Mouse (Mus musculus) heart, embryonic 15.5 days (tissue): ENCODE data around the gene Ctu2. TPM values are rescaled to one million over a fixed set of nuclear protein-coding genes. Genes with fewer than 3 reads are reported as not detected.
A peak's percentile ranks its signal among the peaks of the same experiment; 100 is the strongest.

Source experiments
- ATAC-seq: fragments of 200-750 bp; cut with Nextera tagmentation; replicated peaks from 2 replicates; pipeline ENCODE4 v1.8.0; 2017; ENCODE audit warnings: low read depth, moderate TSS enrichment; ENCODE audit not compliant: insufficient number of reproducible peaks, insufficient read depth, low FRiP score
- H3K27ac ChIP-seq: fragments of 300-500 bp; sonication (generic); 2 replicates; pipeline ENCODE4 v1.5.1; 2015; ENCODE audit warnings: mild to moderate bottlenecking, inconsistent platforms
- H3K27me3 ChIP-seq: fragments of 300-500 bp; sonication (generic); 2 replicates; pipeline ENCODE4 v1.6.1; 2015; ENCODE audit warnings: inconsistent platforms
- H3K36me3 ChIP-seq: fragments of 300-500 bp; sonication (generic); 2 replicates; pipeline ENCODE4 v1.6.1; 2015; ENCODE audit warnings: mild to moderate bottlenecking, inconsistent platforms
- H3K4me1 ChIP-seq: fragments of 300-500 bp; sonication (generic); replicated peaks from 2 replicates; pipeline ENCODE4 v1.6.1; 2015; ENCODE audit warnings: inconsistent platforms
- H3K4me2 ChIP-seq: fragments of 300-500 bp; sonication (generic); 2 replicates; pipeline ENCODE4 v1.6.1; 2015; ENCODE audit warnings: inconsistent platforms, mild to moderate bottlenecking, moderate library complexity
- H3K4me3 ChIP-seq: fragments of 300-500 bp; sonication (generic); 2 replicates; pipeline ENCODE4 v1.5.1; 2015; ENCODE audit warnings: mild to moderate bottlenecking, inconsistent platforms
- H3K9ac ChIP-seq: fragments of 300-500 bp; sonication (generic); 2 replicates; pipeline ENCODE4 v1.6.1; 2015; ENCODE audit warnings: mild to moderate bottlenecking, inconsistent platforms
- H3K9me3 ChIP-seq: fragments of 300-500 bp; sonication (generic); replicated peaks from 2 replicates; pipeline ENCODE4 v1.6.1; 2016; ENCODE audit warnings: inconsistent platforms
- WGBS: fragments of 180-500 bp; shearing (Covaris S2); methylation state at CpG from one replicate; pipeline ENCODE4 v1.1.7; 2015; ENCODE audit warnings: mixed read lengths; 5-methylcytosine and 5-hydroxymethylcytosine counted together
- polyA plus RNA-seq: library from polyadenylated mRNA; unstranded; fragments of >200 nt; fragmentation: Nextera tagmentation; extraction: Ambion mirVana; gene quantifications from 2 replicates; pipeline ENCODE4 v1.2.1, GENCODE M21; 2015

Ctu2 gene
- polyA plus RNA-seq, 1 experiment from 2014 or later: 23.0 TPM

- H3K36me3 ChIP-seq: peaks cover 14% of the 10 kb centered on the region; the same call in 1 of the 2 replicates
Observed at GRCm38 (mm10) chr8:122436146-122436545, 39.8 kb upstream of the Ctu2 start.

GRCm38 (mm10) chr8:122436586-122437125 lies 39.3 kb upstream of the Ctu2 start:
- no peaks in the 10 kb centered on the region for H3K27me3 ChIP-seq
- ATAC-seq: no peak

More at GRCm38 (mm10) chr8:122436146-122436545, 39.8 kb upstream of the Ctu2 start:
- H3K9me3 ChIP-seq: no peaks in the 10 kb centered on the region
- H3K27ac ChIP-seq: no peak overlapping the region
- no peak overlapping the region for H3K4me2 ChIP-seq
- peaks cover 27% of the 10 kb centered on the region for H3K4me1 ChIP-seq
- no peak overlapping the region for H3K4me3 ChIP-seq
- ATAC-seq: no peak
- WGBS: 88% methylated on average over 9 of the region's 9 CpGs
- H3K9ac ChIP-seq: no peak overlapping the region
- H3K27me3 ChIP-seq: no peaks in the 10 kb centered on the region

DNA sequence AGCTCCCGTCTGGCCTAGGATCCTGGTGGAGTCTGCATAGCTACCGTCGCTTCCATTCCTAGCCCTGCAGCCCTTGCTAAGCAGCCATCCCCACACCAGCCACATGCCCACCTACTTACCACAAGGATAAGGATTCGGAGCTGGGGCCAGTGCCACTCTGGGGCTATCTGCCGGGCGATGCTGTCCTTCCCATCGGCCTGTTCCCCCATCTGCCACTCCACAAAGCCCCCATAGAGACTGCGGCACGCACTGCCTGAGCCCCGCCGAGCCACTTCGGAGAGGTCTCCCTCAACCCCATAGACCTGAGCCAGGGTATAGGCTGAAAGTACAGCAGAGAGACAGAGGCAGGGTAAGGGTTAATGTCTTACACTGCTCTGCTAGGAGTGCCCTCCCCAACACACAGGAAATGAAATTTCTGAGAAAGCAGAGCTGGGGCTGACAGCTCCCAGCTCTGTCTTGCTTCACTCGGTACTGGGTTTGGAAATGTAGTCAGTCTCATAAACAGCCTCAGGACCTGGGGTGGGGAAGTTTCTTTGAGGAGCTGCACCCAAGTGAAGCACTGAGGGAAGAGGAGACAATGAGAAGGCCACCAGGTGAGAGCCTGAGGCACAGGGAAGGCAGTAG lies 38.1 kb upstream of the Ctu2 start:
- H3K4me3 ChIP-seq: no peak overlapping the region

More at GRCm38 (mm10) chr8:122436586-122437125, 39.3 kb upstream of the Ctu2 start:
- WGBS: 77% methylated on average over 20 of the region's 20 CpGs
- no peak overlapping the region for H3K27ac ChIP-seq
- peaks cover 22% of the 10 kb centered on the region for H3K4me1 ChIP-seq
- no peaks in the 10 kb centered on the region for H3K9me3 ChIP-seq
- H3K9ac ChIP-seq: no peak overlapping the region
- no peak overlapping the region for H3K4me3 ChIP-seq
- H3K36me3 ChIP-seq: peaks cover 14% of the 10 kb centered on the region; the same call in 1 of the 2 replicates
- no peak overlapping the region for H3K4me2 ChIP-seq

DNA sequence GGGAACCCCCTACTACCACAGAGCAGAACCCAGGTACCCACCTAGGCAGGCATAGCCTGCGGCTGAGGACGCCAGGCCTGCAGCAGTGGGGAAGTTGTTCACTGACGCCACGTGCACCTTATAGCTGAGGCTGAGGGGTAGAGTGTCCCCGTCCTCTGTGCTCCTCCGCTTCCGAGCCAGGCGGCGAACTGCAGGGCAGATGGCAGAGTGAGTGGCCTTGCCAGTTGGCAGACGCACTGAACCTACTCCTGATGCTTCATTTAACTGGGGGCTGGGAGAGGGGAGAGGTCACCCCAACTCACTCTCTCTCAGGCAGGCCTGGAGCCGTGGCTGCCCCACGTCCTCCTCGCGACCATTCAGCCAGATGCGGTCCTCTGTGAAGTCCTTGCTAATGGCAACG lies 36.6 kb upstream of the Ctu2 start:
- no peak for ATAC-seq
- H3K4me3 ChIP-seq: no peak overlapping the region
- H3K4me2 ChIP-seq: no peak overlapping the region
- peaks cover 14% of the 10 kb centered on the region; the same call in 1 of the 2 replicates for H3K36me3 ChIP-seq
- H3K27me3 ChIP-seq: no peaks in the 10 kb centered on the region
- 92% methylated on average over 16 of the region's 16 CpGs for WGBS
- no peaks in the 10 kb centered on the region for H3K9me3 ChIP-seq
- H3K9ac ChIP-seq: no peak overlapping the region
- H3K27ac ChIP-seq: no peak overlapping the region
- peaks cover 13% of the 10 kb centered on the region for H3K4me1 ChIP-seq

More for the DNA sequence above, 38.1 kb upstream of the Ctu2 start:
- Histone ChIP-seq H3K36me3 (peaks cover 14% of the 10 kb centered on the region; the same call in 1 of the 2 replicates), H3K27me3 (no peaks in the 10 kb centered on the region), H3K9me3 (no peaks in the 10 kb centered on the region), H3K27ac (peak overlapping the region; percentile 64; the same call in 1 of the 2 replicates), H3K9ac (no peak overlapping the region), H3K4me2 (peak overlapping the region; percentile 10; the same call in 1 of the 2 replicates), H3K4me1 (peaks cover 17% of the 10 kb centered on the region)
- ATAC-seq: no peak
- WGBS: 88% methylated on average over 13 of the region's 13 CpGs

DNA sequence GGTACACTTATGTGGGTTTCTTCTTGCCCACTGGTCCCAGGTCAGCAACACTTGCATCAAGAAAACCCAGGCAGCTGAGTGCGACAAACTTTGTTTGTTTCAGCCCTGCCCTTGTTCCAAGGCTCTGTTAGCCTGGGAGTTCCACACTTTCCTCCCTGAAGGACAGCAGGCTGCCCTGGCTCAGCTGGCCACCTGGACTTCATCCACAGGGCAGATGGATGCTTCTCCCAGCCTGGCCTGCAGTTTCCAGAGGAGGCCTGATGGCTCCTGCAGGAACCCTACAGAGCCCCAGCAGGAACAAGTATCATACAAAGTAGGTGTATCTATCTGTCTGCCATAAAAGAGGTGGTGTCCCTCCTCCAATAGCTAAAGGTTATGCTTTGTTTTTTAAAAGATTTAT lies 34.6 kb upstream of the Ctu2 start:
- no peak overlapping the region for H3K4me2 ChIP-seq
- H3K4me1 ChIP-seq: peaks cover 32% of the 10 kb centered on the region
- H3K9me3 ChIP-seq: no peaks in the 10 kb centered on the region
- 91% methylated on average over 1 of the region's 1 CpGs for WGBS
- no peak overlapping the region for H3K9ac ChIP-seq
- H3K27me3 ChIP-seq: no peaks in the 10 kb centered on the region
- no peak overlapping the region for H3K27ac ChIP-seq
- no peak for ATAC-seq
- H3K36me3 ChIP-seq: 0 out of 2 replicates have a peak, but pooled peaks cover 1% of the 10 kb centered on the region
- no peak overlapping the region for H3K4me3 ChIP-seq

DNA sequence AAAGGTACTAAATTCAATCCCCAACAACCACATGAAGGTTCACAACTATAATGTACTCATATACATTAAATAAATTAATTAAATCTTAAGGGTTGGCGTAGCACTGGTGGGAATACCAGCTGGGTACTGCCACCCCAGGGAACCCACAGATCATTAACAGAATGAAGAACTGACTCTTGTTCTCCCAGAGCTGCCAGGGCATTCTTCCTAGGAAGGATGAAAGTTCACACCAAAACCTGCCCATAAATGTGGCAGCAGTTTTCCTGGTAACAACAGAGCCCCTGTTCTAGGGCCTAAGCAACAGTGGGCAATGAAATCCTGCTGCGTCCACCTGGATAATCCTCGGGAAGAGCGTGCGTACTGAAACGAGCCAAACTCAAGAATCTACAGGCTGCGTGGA lies 33.6 kb upstream of the Ctu2 start:
- Histone ChIP-seq H3K9me3 (no peaks in the 10 kb centered on the region), H3K4me3 (peak overlapping the region; percentile 74), H3K4me2 (peak overlapping the region; percentile 98), H3K4me1 (peaks cover 32% of the 10 kb centered on the region), H3K36me3 (no peaks in the 10 kb centered on the region), H3K27me3 (no peaks in the 10 kb centered on the region), H3K27ac (no peak overlapping the region), H3K9ac (peak overlapping the region; percentile 74)
- no peak for ATAC-seq
- WGBS: 27% methylated on average over 7 of the region's 7 CpGs

GRCm38 (mm10) chr8:122442781-122443180 lies 33.2 kb upstream of the Ctu2 start:
- H3K4me2 ChIP-seq: peak overlapping the region; percentile 98
- H3K27ac ChIP-seq: peak overlapping the region; percentile 68
- H3K4me3 ChIP-seq: peak overlapping the region; percentile 74
- ATAC-seq: no peak
- H3K27me3 ChIP-seq: no peaks in the 10 kb centered on the region
- H3K9ac ChIP-seq: peak overlapping the region; percentile 74
- H3K36me3 ChIP-seq: no peaks in the 10 kb centered on the region
- peaks cover 32% of the 10 kb centered on the region for H3K4me1 ChIP-seq
- WGBS: under 1% methylated on average over 12 of the region's 12 CpGs
- H3K9me3 ChIP-seq: no peaks in the 10 kb centered on the region

DNA sequence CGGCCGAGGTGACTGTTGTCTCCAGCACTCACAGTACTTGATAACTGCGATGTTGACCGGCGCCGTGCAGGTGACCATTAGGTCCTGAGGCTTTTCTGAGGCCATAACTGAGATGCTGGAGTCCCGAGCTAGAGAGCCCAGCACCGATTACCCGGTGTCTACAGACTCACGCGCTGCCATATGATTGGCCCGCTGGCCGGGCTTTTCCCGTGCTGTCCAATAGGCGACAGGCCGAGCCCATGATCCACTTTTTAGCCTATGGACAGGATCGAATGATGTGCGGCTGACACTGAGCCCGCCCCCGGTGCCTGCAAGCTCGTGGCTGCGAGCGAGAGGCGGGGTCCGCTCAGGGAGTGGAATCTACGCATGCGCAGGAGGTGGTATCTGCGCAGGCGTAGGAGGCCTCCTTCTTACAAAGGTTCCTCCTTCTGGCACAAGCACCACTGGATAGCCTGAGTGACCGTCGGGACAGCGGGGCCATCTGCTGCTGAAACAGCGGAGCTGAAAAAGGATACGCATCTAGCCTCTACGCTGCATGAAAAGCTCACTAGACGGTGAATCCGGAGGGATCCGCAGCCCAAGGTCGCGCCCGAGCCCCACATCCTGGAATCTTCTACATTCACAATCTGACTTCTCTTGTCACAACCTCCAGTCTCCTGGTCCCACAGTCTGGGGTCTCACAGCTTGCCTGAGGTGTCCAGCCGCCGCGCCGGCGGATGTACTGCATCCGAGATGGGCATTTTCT lies 32.5 kb upstream of the Ctu2 start, which contains the start of gene Mvd:
Gene Mvd (minus strand): TSS at position 161 of the 745 bp plus-strand sequence.
- Histone ChIP-seq H3K9ac (peak within 1 kb of the TSS; percentile 74), H3K4me1 (peaks cover 28% of the 10 kb centered on the region), H3K4me2 (peak within 1 kb of the TSS; percentile 98), H3K9me3 (no peaks in the 10 kb centered on the region), H3K27me3 (no peaks in the 10 kb centered on the region), H3K36me3 (no peaks in the 10 kb centered on the region), H3K27ac (peak within 1 kb of the TSS; percentile 97), H3K4me3 (peak within 1 kb of the TSS; percentile 74)
- under 1% methylated on average over 47 of the region's 47 CpGs for WGBS
- peak; percentile 96 for ATAC-seq

DNA sequence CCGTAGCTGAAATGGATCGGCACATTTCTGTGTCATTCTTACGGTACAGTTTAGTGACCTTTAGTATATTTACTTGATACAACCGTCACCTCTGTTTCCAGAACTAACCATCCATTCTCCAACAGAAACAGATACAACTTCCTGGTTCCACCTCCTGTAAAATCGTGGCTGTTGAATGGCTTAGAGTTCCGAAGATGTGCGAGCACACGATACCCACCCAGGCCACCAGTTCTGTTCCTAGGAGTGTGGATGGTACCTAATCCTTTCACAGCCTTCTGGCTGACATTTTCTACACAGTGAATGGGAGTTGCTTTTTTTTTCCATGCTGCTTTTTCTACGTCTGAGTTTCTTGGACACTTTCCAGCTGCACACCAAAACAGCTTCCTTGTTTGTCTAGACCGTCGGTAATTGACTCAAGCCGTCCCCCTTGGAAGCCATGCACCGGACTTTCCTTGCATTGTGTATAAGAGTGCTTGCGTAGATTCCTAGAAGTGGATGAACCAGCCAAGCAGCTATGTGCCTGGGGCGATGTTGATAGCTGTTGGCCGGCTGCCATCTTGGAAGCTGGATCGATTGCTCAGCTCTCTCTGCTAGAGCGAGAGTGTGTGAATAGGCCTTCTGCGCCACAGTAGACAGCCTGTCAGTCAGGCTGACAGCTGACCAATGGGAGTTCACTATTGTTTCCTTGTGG lies 31.7 kb upstream of the Ctu2 start:
- Histone ChIP-seq H3K27ac (peak overlapping the region; percentile 97), H3K4me2 (peak overlapping the region; percentile 98), H3K36me3 (no peaks in the 10 kb centered on the region), H3K27me3 (no peaks in the 10 kb centered on the region), H3K4me3 (peak overlapping the region; percentile 74), H3K9me3 (no peaks in the 10 kb centered on the region), H3K9ac (peak overlapping the region; percentile 72), H3K4me1 (peaks cover 27% of the 10 kb centered on the region)
- WGBS: 5% methylated on average over 19 of the region's 19 CpGs
- ATAC-seq: peak; percentile 32

DNA sequence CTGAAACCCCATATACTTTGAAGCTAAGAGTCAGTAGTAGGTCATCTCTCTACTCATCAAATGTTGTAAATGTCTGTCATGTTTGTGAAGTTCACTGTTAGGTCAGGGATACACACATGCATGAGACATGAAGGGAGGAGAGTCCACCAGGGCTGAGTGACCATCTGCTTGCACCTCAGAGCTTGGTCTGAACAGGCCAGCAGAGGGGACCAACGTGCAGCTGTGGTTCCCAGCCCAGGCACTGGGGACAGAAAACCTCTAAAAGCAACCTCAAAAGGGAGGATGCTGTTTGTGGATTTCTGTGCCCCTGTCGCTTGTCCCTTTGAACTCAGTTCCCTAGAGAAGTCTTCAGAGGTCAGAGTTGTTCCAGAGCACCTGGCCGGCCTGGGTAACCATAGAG lies 30.7 kb upstream of the Ctu2 start:
- no peaks in the 10 kb centered on the region for H3K27me3 ChIP-seq
- peak overlapping the region; percentile 98 for H3K4me2 ChIP-seq
- 0 out of 2 replicates have a peak overlapping the region, but pooled peaks have one; percentile 7 for H3K9ac ChIP-seq
- peak overlapping the region; percentile 97 for H3K27ac ChIP-seq
- H3K4me1 ChIP-seq: peaks cover 29% of the 10 kb centered on the region
- no peaks in the 10 kb centered on the region for H3K36me3 ChIP-seq
- H3K9me3 ChIP-seq: no peaks in the 10 kb centered on the region
- H3K4me3 ChIP-seq: peak overlapping the region; percentile 74; the same call in 1 of the 2 replicates
- ATAC-seq: no peak
- 45% methylated on average over 3 of the region's 3 CpGs for WGBS
